Mouse (Mus musculus) activated CD4-positive, CD25-positive, alpha-beta regulatory T cell (primary cell): ENCODE data around the gene Ptrh1. TPM values are rescaled to one million over a fixed set of nuclear protein-coding genes. Genes with fewer than 3 reads are reported as not detected.

Experiments
- polyA plus RNA-seq, 2 experiments: library from polyadenylated mRNA; unstranded; fragments of 100-300 nt; shearing (Covaris generic); gene quantifications; one replicate each; pipeline ENCODE4 v1.2.1; 2017

Gene Ptrh1
- 1 to 10 TPM; 2.9 to 4.3 TPM for polyA plus RNA-seq

DNA sequence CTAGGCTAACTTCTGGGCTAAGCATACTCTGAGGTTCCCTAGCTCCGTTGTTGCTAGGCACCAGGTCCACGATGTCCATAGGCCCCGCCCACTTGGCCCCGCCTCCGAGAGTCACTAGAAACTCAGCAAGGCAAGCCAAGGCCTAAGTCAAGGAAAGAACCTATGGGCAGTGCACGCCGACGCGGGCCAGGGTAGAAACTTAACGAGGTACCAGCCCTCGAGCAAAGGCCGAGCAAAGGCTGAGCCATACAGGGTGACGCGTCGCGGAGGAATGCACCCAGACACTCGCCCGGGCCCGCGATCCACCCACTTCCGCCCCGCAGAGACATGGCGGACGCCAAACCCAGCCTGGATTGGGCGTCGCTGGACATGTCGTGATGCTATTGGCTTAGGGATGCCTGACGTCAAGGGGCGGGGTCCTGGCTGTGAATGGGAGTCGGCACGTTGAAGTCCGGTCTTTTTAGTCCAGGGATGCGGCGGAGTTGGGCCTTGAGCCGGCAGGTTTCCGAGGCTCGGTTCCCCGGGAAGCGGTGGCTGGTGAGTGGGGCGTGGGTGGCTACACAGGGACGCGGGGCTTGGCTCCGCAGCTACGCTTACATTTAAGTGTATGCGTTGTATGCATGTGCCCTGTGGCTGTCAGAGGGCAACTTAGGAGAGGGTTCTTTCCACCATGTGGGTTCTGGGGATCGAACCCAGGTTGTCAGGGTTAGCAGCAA, at the start of gene Ptrh1, which contains the start of gene Ttc16:
TSS of gene Ptrh1 (plus strand) at position 428 of the 716 bp plus-strand sequence.
TSS of gene Ttc16 (minus strand) at position 275 of the 716 bp plus-strand sequence.

GRCm38 (mm10) chr2:32740916-32741272, 34.7 kb upstream of the Ptrh1 start, which contains the start of gene 6330409D20Rik:
Gene 6330409D20Rik (minus strand): TSS chr2:32741016.

GRCm38 (mm10) chr2:32757056-32757845, 18.3 kb upstream of the Ptrh1 start, which contains the start of gene Tor2a:
Gene Tor2a (plus strand): TSS chr2:32757234.

DNA sequence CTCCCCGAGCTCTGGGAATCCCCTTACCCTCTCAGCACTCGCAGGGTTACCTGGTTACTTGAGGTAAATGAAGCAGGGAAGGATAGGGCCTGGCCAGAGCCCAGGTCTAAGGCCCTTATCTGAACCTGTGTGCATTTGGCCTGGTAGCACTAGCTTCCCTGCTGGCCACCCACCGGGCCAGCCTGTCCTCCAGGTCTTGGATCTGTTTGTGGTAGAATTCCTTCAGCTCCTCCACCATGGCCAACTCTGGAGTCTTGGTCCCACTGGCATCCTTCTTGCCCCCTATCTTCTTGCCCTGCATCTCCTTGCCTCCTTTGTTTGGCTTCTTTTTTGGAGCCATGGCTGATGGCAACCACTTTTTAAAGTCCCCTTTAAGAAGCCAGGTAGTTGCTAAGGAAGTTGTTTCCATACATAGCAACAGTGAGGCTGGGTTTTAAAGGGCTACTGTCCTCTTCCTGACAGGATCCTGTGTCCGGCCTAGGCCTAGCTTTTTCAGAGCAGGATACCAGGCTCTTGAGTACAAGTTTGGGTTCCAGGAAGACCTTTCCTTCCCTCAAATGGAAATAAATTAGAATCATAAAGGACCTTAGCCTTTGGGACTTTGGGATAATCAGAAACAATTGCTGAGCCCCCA, 8.6 kb downstream of the Ptrh1 start, which contains the start of gene Cfap157:
TSS of gene Cfap157 (minus strand) at position 381 of the 634 bp plus-strand sequence.

Other genes starting within 250 kb of the Ptrh1 start
- gene Fam102a, start 240.5 kb upstream of the Ptrh1 start, polyA plus RNA-seq: 100 to 1,000 TPM; 118 to 128 TPM
- 100 to 1,000 TPM; 117 to 126 TPM for gene Dpm2, start 204.9 kb upstream of the Ptrh1 start, polyA plus RNA-seq
- gene Pip5kl1, start 201.0 kb upstream of the Ptrh1 start, polyA plus RNA-seq: under 1 TPM in 1 of 2 experiments, not detected in 1; 0.52 TPM
- not detected for gene 9430097D07Rik, start 200.1 kb upstream of the Ptrh1 start, polyA plus RNA-seq
- gene St6galnac4, start 188.7 kb upstream of the Ptrh1 start, polyA plus RNA-seq: 10 to 100 TPM; 39.3 to 52.8 TPM
- gene St6galnac6, start 176.1 kb upstream of the Ptrh1 start, polyA plus RNA-seq: 1 to 10 TPM; 5.8 to 6.5 TPM
- gene Ak1, start 154.0 kb upstream of the Ptrh1 start, polyA plus RNA-seq: under 1 TPM in 1 of 2 experiments, not detected in 1; 0.13 TPM
- gene Eng, start 129.2 kb upstream of the Ptrh1 start, polyA plus RNA-seq: under 1 TPM in 1 of 2 experiments, not detected in 1; 0.80 TPM
- 10 to 100 TPM; 11.0 to 16.7 TPM for gene Fpgs, start 71.6 kb upstream of the Ptrh1 start, polyA plus RNA-seq
- 100 to 1,000 TPM; 173 to 181 TPM for gene Cdk9, start 62.7 kb upstream of the Ptrh1 start, polyA plus RNA-seq
- 100 to 1,000 TPM; 105 to 112 TPM for gene Sh2d3c, start 54.7 kb upstream of the Ptrh1 start, polyA plus RNA-seq
- under 1 TPM; 0.48 to 0.95 TPM for gene 6330409D20Rik, start 34.8 kb upstream of the Ptrh1 start, polyA plus RNA-seq
- gene Tor2a, start 18.6 kb upstream of the Ptrh1 start, polyA plus RNA-seq: 10 to 100 TPM; 69.8 to 78.7 TPM
- gene Ttc16, start 153 bp upstream of the Ptrh1 start, polyA plus RNA-seq: 1 to 10 TPM in 1 of 2 experiments, under 1 TPM in 1; 0.79 to 3.5 TPM
- under 1 TPM; 0.15 to 0.39 TPM for gene Cfap157, start 8.6 kb downstream of the Ptrh1 start, polyA plus RNA-seq
- gene Stxbp1, start 71.5 kb downstream of the Ptrh1 start, polyA plus RNA-seq: 1 to 10 TPM; 2.8 to 3.4 TPM
- gene Fam129b, start 100.3 kb downstream of the Ptrh1 start, polyA plus RNA-seq: 1 to 10 TPM; 2.3 to 8.5 TPM
- 10 to 100 TPM; 17.8 to 46.7 TPM for gene Rpl12, start 185.8 kb downstream of the Ptrh1 start, polyA plus RNA-seq
- gene Lrsam1, start 185.8 kb downstream of the Ptrh1 start, polyA plus RNA-seq: 10 to 100 TPM in 1 of 2 experiments, 1 to 10 TPM in 1; 2.8 to 10.7 TPM
- 1 to 10 TPM; 8.5 to 9.2 TPM for gene Slc2a8, start 206.3 kb downstream of the Ptrh1 start, polyA plus RNA-seq